Mouse (Mus musculus) heart, adult 2 months (tissue): ENCODE measurements around the gene Zfp37. TPM values are rescaled to one million over a fixed set of nuclear protein-coding genes. Genes with fewer than 3 reads are reported as not detected.

ENCODE experiments used
- DNase-seq, 2 experiments: peaks; one replicate each; pipeline ENCODE4 v3.0.0; 2021
- H3K27ac ChIP-seq: fragments of 200-600 bp; 2 replicates; pipeline ENCODE4 v1.8.1; 2022
- H3K27me3 ChIP-seq: fragments of 200-500 bp; 2 replicates; pipeline ENCODE4 v1.6.1; 2012; ENCODE audit warnings: mild to moderate bottlenecking, low read length, inconsistent platforms, mixed read lengths; ENCODE audit not compliant: control insufficient read depth, insufficient read depth
- H3K36me3 ChIP-seq: fragments of 200-500 bp; 2 replicates; pipeline ENCODE4 v1.6.1; 2012; ENCODE audit warnings: low read length, inconsistent platforms; ENCODE audit not compliant: control insufficient read depth, insufficient read depth
- H3K4me1 ChIP-seq: fragments of 200-500 bp; 2 replicates; pipeline ENCODE4 v1.6.1; 2011; ENCODE audit warnings: low read length; ENCODE audit not compliant: control insufficient read depth, insufficient read depth
- H3K4me3 ChIP-seq: fragments of 200-600 bp; 2 replicates; pipeline ENCODE4 v1.8.1; 2022
- H3K79me2 ChIP-seq: fragments of 200-500 bp; replicated peaks from 2 replicates; pipeline ENCODE4 v1.6.1; 2012; ENCODE audit warnings: mild to moderate bottlenecking, inconsistent platforms, low read length, moderate library complexity, mixed read lengths; ENCODE audit not compliant: control insufficient read depth, insufficient read depth
- H3K9ac ChIP-seq: fragments of 200-500 bp; 2 replicates; pipeline ENCODE4 v1.6.1; 2012; ENCODE audit warnings: low read depth, mild to moderate bottlenecking, control low read depth, inconsistent platforms, low read length, mixed read lengths
- CTCF ChIP-seq: fragments of 200-600 bp; IDR thresholded peaks from 2 replicates; pipeline ENCODE4 v1.8.1; 2022; ENCODE audit warnings: antibody characterized with exemption, mild to moderate bottlenecking, moderate library complexity
- EP300 ChIP-seq: fragments of 200-500 bp; IDR thresholded peaks from 2 replicates; pipeline ENCODE4 v1.6.1; 2011; ENCODE audit warnings: low read depth, low read length, control low read depth; ENCODE audit not compliant: insufficient read depth
- POLR2A ChIP-seq: fragments of 200-500 bp; IDR thresholded peaks from 2 replicates; pipeline ENCODE4 v1.6.1; 2011; ENCODE audit warnings: mild to moderate bottlenecking, low read depth, low read length, control low read depth; ENCODE audit not compliant: insufficient read depth
- WGBS: fragments of 180-500 bp; shearing (Covaris S2); methylation state at CpG from one replicate; pipeline ENCODE4 v1.1.7; 2018; 5-methylcytosine and 5-hydroxymethylcytosine counted together
- intact Hi-C: fragments of 180-260 bp; cut with DNase I; formaldehyde crosslinking; loops from one replicate; pipeline ENCODE4 v1.15.1; 2025
- long read RNA-seq: library from polyadenylated mRNA; stranded (forward); transcript quantifications from one replicate; pipeline ENCODE4 v2.0.0, GENCODE M21; 2021
- polyA plus RNA-seq: library from polyadenylated mRNA; depleted of rRNA; stranded (reverse); fragments of >200 nt; gene quantifications from 2 replicates; pipeline ENCODE4 v1.2.3, GENCODE M21; 2012; rRNA removed
- total RNA-seq, 2 experiments: library from RNA; stranded (reverse); gene quantifications; 2 replicates each; pipeline ENCODE4 v1.2.3; 2021

The Zfp37 gene
- total RNA-seq (1 to 10 TPM; 1.5 to 2.0 TPM), polyA plus RNA-seq (0.25 and 0.88 TPM in 2 replicates)
- long read RNA-seq, partial matches to known transcripts, result 0 of 1 reads
- long read RNA-seq, other reads (novel, unspliced or antisense), result 0 of 1 reads

DNA sequence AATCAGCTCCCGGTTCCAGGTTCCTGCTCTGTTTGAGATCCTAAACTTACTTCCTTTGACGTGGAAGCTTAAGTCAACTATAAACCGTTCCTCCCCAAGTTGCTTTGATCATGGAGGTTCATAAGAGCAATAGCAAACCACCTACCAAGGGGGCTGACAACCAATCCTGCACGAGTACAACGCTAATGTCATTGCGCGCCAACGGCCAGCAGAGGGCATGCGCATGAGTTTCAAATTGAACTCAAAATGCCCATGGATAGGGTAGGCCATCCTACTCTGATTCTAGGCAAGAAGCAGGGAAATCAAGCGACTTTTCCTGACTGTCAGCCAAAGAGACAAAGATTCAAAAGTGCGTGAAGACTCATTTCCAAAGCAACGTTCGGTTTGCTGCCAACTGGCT, at the start of gene Zfp37:
TSS of gene Zfp37 (minus strand) at position 279 of the 400 bp plus-strand sequence.
- intact Hi-C loops, result no loop called here
- no peak for DNase-seq

DNA sequence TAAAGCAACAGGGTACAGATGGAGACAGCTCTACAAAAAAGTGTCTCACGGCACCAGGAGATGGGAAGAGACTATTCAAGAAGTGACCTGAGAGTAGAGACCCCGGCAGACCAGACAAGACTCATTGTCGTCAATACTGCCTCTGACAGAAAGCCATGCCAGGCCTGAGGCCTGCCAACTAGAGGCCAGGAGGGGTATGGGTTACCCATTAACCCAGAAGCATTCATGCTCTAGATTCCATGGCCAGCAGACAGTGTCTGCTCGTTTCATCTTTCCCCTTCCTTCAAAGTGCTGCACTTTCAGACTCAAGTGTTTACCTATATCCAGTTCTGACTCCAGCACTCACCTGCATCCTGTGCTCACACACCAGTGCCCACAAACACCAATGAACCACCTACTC, 47.2 kb upstream of the Zfp37 start:
- no peak overlapping the region for H3K27ac ChIP-seq
- no peaks in the 10 kb centered on the region for H3K79me2 ChIP-seq
- intact Hi-C loops, result no loop called here
- H3K36me3 ChIP-seq, result no peaks in the 10 kb centered on the region
- no peak overlapping the region for H3K9ac ChIP-seq
- 77% methylated on average over 4 of the region's 4 CpGs for WGBS
- no peak for DNase-seq
- H3K4me1 ChIP-seq, result peaks cover 4% of the 10 kb centered on the region
- no peaks in the 10 kb centered on the region for H3K27me3 ChIP-seq
- no peak overlapping the region for H3K4me3 ChIP-seq
- TF ChIP-seq POLR2A (no peak), EP300 (no peak), CTCF (no peak)

More for the DNA sequence above, at the start of gene Zfp37:
- Histone ChIP-seq H3K27me3 (no peaks in the 10 kb centered on the region), H3K27ac (no peak within 1 kb of the TSS), H3K36me3 (no peaks in the 10 kb centered on the region), H3K4me1 (no peaks in the 10 kb centered on the region), H3K79me2 (no peaks in the 10 kb centered on the region), H3K9ac (no peak within 1 kb of the TSS), H3K4me3 (no peak within 1 kb of the TSS)
- WGBS, result 70% methylated on average over 13 of the region's 13 CpGs
- TF ChIP-seq CTCF, result peak; percentile 30
- no peak for TF ChIP-seq POLR2A

DNA sequence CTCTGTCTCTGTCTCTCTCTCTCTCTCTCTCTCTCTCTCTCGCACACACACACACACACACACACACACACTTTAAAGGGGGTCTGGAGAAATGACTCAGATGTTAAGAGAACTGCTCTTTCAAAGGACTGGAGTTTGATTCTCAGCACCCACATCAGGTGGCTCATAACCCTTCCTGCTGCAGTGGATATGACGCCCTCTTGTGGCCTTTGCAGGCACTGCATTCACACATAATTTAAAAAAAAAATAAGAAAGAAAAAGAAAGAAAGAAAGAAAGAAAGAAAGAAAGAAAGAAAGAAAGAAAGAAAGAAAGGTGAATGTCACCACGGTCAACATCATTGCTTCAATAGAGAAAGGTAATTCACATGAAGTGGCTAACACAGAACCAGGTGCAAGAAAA, 46.4 kb upstream of the Zfp37 start:
- DNase-seq, result no peak
- Histone ChIP-seq H3K36me3 (no peaks in the 10 kb centered on the region), H3K4me3 (no peak overlapping the region), H3K9ac (no peak overlapping the region), H3K27me3 (no peaks in the 10 kb centered on the region), H3K27ac (no peak overlapping the region), H3K79me2 (no peaks in the 10 kb centered on the region), H3K4me1 (peaks cover 4% of the 10 kb centered on the region)
- TF ChIP-seq CTCF (peak; percentile 10; the same call in 1 of the 2 replicates), POLR2A (no peak)
- intact Hi-C loops, result no loop called here
- 64% methylated on average over 3 of the region's 3 CpGs for WGBS

GRCm38 (mm10) chr4:62276642-62277041, 45.8 kb upstream of the Zfp37 start:
- no peak overlapping the region for H3K27ac ChIP-seq
- TF ChIP-seq CTCF, result no peak
- no peak for TF ChIP-seq EP300
- TF ChIP-seq POLR2A, result no peak
- H3K36me3 ChIP-seq, result no peaks in the 10 kb centered on the region
- 66% methylated on average over 10 of the region's 10 CpGs for WGBS
- no peaks in the 10 kb centered on the region for H3K79me2 ChIP-seq
- no peak overlapping the region for H3K9ac ChIP-seq
- peaks cover 4% of the 10 kb centered on the region for H3K4me1 ChIP-seq
- H3K4me3 ChIP-seq, result no peak overlapping the region
- H3K27me3 ChIP-seq, result no peaks in the 10 kb centered on the region
- DNase-seq, result no peak
- intact Hi-C loops, result no loop called here

GRCm38 (mm10) chr4:62274841-62275536, 44.1 kb upstream of the Zfp37 start:
- no peak overlapping the region for H3K9ac ChIP-seq
- H3K27me3 ChIP-seq, result no peaks in the 10 kb centered on the region
- no peak for TF ChIP-seq POLR2A
- TF ChIP-seq CTCF, result no peak
- no peak for TF ChIP-seq EP300
- intact Hi-C loops, result no loop called here
- H3K79me2 ChIP-seq, result no peaks in the 10 kb centered on the region
- 25% methylated on average over 12 of the region's 12 CpGs for WGBS
- H3K27ac ChIP-seq, result no peak overlapping the region; the same call in 1 of the 2 replicates
- no peaks in the 10 kb centered on the region for H3K36me3 ChIP-seq
- H3K4me1 ChIP-seq, result peaks cover 4% of the 10 kb centered on the region
- H3K4me3 ChIP-seq, result no peak overlapping the region
- DNase-seq, result no peak

- DNase-seq, result no peak
- no peak overlapping the region for H3K27ac ChIP-seq
- intact Hi-C loops, result no loop called here
- no peaks in the 10 kb centered on the region for H3K27me3 ChIP-seq
- no peak overlapping the region for H3K4me3 ChIP-seq
- H3K36me3 ChIP-seq, result no peaks in the 10 kb centered on the region
- TF ChIP-seq EP300 (no peak), CTCF (no peak), POLR2A (no peak)
- WGBS, result 94% methylated on average over 10 of the region's 10 CpGs
- H3K79me2 ChIP-seq, result no peaks in the 10 kb centered on the region
- no peak overlapping the region for H3K9ac ChIP-seq
- peaks cover 4% of the 10 kb centered on the region for H3K4me1 ChIP-seq
Measured at GRCm38 (mm10) chr4:62273916-62274315, 43.1 kb upstream of the Zfp37 start.
